Mouse (Mus musculus) megakaryocyte, embryonic 14.5 days (primary cell): ENCODE measurements around the gene Sord. TPM values are rescaled to one million over a fixed set of nuclear protein-coding genes. Genes with fewer than 3 reads are reported as not detected.

Experiments
- H3K27me3 ChIP-seq: replicated peaks from 2 replicates; pipeline ENCODE3; 2012; ENCODE audit warnings: inconsistent platforms
- H3K36me3 ChIP-seq: replicated peaks from 2 replicates; pipeline ENCODE3; 2012; ENCODE audit warnings: low read length, inconsistent platforms, mixed read lengths
- H3K4me1 ChIP-seq: 2 replicates; pipeline ENCODE4 v1.6.1; 2012; ENCODE audit warnings: inconsistent platforms
- H3K4me3 ChIP-seq: replicated peaks from 2 replicates; pipeline ENCODE3; 2012; ENCODE audit warnings: moderate library complexity, mild to moderate bottlenecking, inconsistent platforms
- H3K9me3 ChIP-seq: 2 replicates; pipeline ENCODE4 v1.6.1; 2012; ENCODE audit warnings: inconsistent platforms
- FLI1 ChIP-seq: IDR thresholded peaks from 2 replicates; pipeline ENCODE4 v1.6.1; 2012; ENCODE audit warnings: low read length, inconsistent platforms, mixed read lengths
- GATA1 ChIP-seq: IDR thresholded peaks from 3 replicates; pipeline ENCODE4 v1.6.1; 2012; ENCODE audit warnings: mixed read lengths, low read length, inconsistent platforms, borderline replicate concordance
- polyA plus RNA-seq: library from polyadenylated mRNA; stranded (reverse); fragments of >175 nt; gene quantifications from 2 replicates; pipeline ENCODE4 v1.2.3, GENCODE M21; 2012; ENCODE audit warnings: low replicate concordance; ENCODE audit not compliant: insufficient read depth

Sord gene
- polyA plus RNA-seq, 1 experiment = 52.7 TPM

DNA sequence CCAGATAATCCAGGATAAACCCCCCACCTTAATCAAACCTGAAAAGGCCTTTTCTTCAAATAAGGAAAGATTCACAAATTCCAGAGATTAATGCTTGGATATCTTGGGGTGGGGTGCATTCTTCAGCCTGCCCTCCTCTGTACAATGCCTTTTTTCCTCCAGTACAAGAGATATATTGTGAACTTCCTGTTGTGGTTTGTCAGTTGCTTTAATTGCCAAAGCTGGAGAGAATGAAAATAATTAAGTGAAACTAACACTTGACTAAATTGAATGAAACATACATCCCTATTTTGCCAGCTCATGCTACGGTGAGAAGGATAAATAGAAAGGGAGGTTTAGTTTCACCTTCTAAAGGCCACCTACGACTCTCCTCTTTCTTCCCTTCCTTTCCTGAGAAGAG is 16.3 kb upstream of the Sord start:
- Histone ChIP-seq H3K36me3 (no peaks in the 10 kb centered on the region), H3K9me3 (no peaks in the 10 kb centered on the region), H3K4me3 (no peak overlapping the region), H3K4me1 (peaks cover 24% of the 10 kb centered on the region), H3K27me3 (no peaks in the 10 kb centered on the region)
- TF ChIP-seq GATA1 = no peak
- TF ChIP-seq FLI1 = no peak

DNA sequence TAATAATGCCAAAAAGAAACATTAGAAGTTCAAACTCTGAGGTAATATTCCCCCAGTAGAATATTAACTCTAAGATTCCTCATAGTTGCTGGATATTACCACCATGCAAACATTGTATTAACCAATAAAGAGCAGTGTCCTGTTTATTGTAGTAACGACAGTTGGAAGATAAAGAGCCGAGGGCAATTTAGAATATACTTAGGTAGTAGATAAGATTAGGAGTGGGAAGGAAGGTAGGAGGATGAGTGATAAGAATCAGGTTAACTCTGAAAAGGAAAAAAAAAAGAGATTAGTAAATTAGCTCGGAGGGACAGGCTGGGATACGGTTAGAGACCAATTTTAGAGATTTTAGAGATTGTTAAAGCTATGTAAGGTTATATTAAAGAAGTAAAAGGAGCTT is 13.2 kb upstream of the Sord start:
- peaks cover 35% of the 10 kb centered on the region for H3K4me1 ChIP-seq
- TF ChIP-seq GATA1 (no peak), FLI1 (no peak)
- no peak overlapping the region for H3K4me3 ChIP-seq

DNA sequence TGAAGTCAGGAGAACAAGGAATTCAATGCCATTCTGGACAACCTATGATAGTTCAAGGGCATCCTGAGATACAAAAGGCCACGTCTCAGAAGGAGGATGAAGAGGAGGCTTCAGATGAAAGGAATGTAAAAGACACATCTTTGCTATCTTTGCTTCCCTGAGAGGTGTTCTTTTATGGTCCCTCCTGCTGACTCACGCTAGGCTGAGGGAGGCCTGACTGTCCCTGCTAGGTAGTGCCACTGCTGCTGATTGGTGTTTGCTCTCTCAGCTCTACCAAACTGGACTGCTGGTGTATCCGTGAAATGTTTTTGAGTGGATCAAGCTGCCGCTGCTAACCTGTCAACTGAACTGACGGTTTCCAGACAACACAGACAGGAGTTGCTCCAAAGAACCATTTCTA is 12.8 kb upstream of the Sord start:
- H3K4me3 ChIP-seq = no peak overlapping the region

More for the DNA sequence above, 13.2 kb upstream of the Sord start:
- Histone ChIP-seq H3K27me3 (no peaks in the 10 kb centered on the region), H3K9me3 (no peaks in the 10 kb centered on the region), H3K36me3 (no peaks in the 10 kb centered on the region)

DNA sequence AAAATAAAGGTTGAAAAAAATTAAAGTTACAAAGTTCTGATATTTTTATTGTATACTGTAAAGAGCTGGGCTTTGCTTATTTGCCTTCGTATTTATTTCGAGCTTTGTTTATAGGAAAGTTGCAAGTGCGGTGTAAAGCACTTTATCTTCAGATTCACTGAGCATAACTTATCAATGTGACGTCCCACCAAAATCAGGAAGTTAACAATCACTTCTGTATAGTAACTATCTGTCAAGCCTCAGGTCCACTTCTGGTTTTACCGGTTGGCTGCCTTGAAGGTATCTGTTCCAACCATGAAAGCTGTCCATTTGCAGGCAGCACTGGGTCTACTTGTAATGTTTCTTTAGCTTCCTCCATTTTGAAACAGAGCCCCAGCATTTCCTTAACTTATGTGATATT is 12.3 kb upstream of the Sord start:
- H3K4me1 ChIP-seq = peaks cover 44% of the 10 kb centered on the region
- H3K36me3 ChIP-seq = no peaks in the 10 kb centered on the region
- TF ChIP-seq FLI1 = no peak
- TF ChIP-seq GATA1 = no peak
- no peaks in the 10 kb centered on the region for H3K27me3 ChIP-seq
- no peak overlapping the region for H3K4me3 ChIP-seq
- no peaks in the 10 kb centered on the region for H3K9me3 ChIP-seq

More for the DNA sequence above, 12.8 kb upstream of the Sord start:
- H3K27me3 ChIP-seq = no peaks in the 10 kb centered on the region
- TF ChIP-seq FLI1 (no peak), GATA1 (no peak)
- no peaks in the 10 kb centered on the region for H3K36me3 ChIP-seq
- H3K9me3 ChIP-seq = no peaks in the 10 kb centered on the region
- H3K4me1 ChIP-seq = peaks cover 40% of the 10 kb centered on the region

DNA sequence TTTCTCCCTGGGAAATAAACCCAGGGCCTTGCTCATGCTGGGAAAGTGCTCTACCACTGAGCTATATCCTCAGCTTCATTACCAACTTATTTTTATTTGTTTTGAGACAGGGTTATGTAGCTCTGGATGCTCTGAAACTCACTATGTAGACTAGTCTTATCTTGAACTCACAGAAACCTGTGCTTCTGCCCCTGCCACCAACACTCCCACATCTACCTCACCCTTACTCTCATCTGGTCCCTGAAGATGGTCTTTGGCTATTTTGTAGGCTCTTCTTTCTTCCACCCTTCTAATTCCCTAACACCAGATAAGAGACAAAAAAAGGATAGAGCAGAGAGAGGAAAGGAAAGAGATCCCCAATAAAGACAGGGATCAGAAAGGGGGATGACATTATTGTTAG is 10.9 kb upstream of the Sord start:
- H3K27me3 ChIP-seq = no peaks in the 10 kb centered on the region
- TF ChIP-seq GATA1 = no peak
- TF ChIP-seq FLI1 = no peak
- no peaks in the 10 kb centered on the region for H3K9me3 ChIP-seq
- no peak overlapping the region for H3K4me3 ChIP-seq
- no peaks in the 10 kb centered on the region for H3K36me3 ChIP-seq
- peaks cover 46% of the 10 kb centered on the region for H3K4me1 ChIP-seq

DNA sequence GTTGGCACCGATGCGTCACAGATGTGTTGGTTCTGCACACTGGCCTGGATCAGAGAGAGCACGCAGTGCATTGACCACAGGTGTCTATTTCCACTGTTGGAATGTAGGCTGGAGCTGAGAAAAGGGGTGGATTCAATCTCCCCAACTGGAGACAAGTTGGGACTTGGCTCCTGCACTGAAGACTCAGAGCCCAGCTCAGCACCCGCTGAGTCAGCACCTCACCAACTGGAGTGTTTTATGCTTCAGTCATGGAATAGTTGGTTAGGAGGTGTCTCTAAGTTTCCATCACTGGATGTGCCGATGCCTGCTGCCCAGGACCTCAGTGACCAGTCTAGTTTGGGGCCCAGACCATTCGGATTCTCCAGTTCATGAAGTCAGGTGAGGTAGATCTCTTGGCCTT is 4.2 kb upstream of the Sord start:
- no peaks in the 10 kb centered on the region for H3K36me3 ChIP-seq
- H3K4me3 ChIP-seq = no peak overlapping the region
- H3K9me3 ChIP-seq = no peaks in the 10 kb centered on the region
- no peaks in the 10 kb centered on the region for H3K27me3 ChIP-seq
- TF ChIP-seq FLI1 (no peak), GATA1 (no peak)
- H3K4me1 ChIP-seq = peaks cover 64% of the 10 kb centered on the region

DNA sequence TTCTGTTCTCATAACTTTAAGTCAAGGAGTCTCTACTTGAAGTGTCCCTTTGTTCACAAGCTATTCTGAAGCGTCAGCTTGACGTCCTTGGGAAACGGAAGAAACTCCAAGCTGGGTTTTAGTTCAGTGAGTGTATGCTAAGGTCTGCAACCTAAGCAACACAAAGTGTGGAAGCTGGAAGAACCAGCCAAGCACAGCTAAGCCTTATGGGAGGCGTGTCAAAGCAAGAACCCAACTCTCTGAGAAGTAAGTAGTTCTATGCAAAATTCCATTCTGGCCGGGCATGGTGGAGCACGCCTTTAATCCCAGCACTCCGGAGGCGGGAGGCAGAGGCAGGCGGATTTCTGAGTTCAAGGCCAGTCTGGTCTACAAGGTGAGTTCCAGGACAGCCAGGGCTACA is 2.9 kb upstream of the Sord start:
- peaks cover 63% of the 10 kb centered on the region for H3K4me1 ChIP-seq
- peaks cover 6% of the 10 kb centered on the region for H3K36me3 ChIP-seq
- H3K9me3 ChIP-seq = no peaks in the 10 kb centered on the region
- no peak overlapping the region for H3K4me3 ChIP-seq
- TF ChIP-seq FLI1 (no peak), GATA1 (no peak)
- H3K27me3 ChIP-seq = no peaks in the 10 kb centered on the region

DNA sequence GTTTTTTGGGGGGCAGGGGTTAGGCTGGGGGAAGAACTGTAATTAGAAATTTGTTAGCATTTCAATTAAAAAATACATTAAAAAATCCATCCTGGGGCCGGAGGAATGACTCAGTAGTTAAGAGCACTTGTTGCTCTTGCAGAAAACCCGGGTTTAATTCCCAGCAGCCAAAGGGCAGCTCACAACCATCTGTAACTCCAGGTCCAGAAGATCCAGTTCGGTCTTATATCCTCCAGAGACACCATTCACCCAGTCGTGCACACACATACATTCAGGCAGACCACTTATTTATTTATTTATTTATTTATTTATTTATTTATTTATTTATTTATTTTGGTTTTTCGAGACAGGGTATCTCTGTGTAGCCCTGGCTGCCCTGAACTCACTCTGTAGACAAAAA is 1.2 kb upstream of the Sord start:
- H3K9me3 ChIP-seq = no peaks in the 10 kb centered on the region
- H3K4me3 ChIP-seq = peak overlapping the region; percentile 74
- no peaks in the 10 kb centered on the region for H3K27me3 ChIP-seq
- H3K4me1 ChIP-seq = peaks cover 63% of the 10 kb centered on the region
- H3K36me3 ChIP-seq = peaks cover 19% of the 10 kb centered on the region
- no peak for TF ChIP-seq FLI1
- TF ChIP-seq GATA1 = no peak

DNA sequence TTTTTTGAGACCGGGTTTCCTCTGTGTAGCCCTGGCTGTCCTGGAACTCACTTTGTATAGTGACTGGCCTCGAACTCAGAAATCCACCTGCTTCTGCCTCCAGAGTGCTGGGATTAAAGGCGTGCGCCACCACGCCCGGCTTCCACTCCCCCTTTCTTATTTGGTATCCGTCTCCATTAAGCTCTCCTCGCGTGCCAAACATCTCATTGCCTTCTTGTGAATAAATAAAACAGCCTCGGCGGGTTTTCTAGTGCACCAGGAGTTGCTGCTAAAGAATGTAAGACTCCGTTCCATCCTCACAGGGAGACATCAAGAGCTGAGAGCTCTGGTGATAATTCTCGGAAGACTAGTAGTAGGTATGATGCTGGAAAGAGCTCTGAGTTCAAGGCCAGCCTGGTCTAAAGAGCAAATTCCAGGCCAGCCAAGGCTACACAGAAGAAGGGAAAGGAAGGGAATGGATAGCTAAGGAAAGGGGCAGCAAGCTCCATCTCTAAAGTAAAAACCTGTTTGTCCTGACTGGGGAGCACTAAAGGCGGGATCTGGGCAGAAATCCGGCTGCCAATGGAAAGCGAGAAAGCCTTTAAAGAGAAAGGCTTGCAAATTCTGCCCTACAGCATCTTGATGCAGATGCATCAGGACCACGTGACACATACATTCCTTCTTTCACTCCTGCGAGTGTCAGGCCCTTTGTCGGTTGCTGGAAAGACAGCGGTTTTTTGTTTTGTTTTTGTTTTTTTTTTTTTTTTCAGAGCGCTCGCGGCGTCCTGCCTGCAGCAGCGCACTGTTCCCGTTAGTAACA is 591 bp upstream of the Sord start:
- Histone ChIP-seq H3K9me3 (no peaks in the 10 kb centered on the region), H3K27me3 (no peaks in the 10 kb centered on the region), H3K4me3 (peak overlapping the region; percentile 93), H3K36me3 (peaks cover 21% of the 10 kb centered on the region), H3K4me1 (peaks cover 64% of the 10 kb centered on the region)
- TF ChIP-seq GATA1 (no peak), FLI1 (no peak)

DNA sequence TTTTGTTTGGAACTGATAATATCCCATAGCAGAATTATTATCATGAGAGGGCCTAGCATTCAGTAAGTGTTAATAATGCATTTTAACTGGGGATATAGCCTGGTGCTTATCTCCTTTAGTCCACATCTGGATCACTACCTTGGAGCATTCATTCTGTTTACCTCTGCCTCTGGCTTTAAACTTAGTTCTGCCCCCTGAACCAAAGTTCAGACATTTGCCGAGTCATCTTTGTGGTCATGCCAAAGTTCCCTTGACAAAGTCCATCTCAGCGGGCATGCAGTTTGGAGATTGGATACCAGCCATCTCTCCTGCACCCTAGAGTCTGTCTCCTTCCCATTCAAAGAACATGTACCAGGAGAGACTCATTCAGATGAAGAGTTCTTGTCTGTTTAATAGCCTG is 876 bp downstream of the Sord start:
- H3K9me3 ChIP-seq = no peaks in the 10 kb centered on the region
- peaks cover 66% of the 10 kb centered on the region for H3K4me1 ChIP-seq
- no peaks in the 10 kb centered on the region for H3K27me3 ChIP-seq
- peak overlapping the region; percentile 93 for H3K4me3 ChIP-seq
- peaks cover 25% of the 10 kb centered on the region for H3K36me3 ChIP-seq
- TF ChIP-seq FLI1 (no peak), GATA1 (no peak)

DNA sequence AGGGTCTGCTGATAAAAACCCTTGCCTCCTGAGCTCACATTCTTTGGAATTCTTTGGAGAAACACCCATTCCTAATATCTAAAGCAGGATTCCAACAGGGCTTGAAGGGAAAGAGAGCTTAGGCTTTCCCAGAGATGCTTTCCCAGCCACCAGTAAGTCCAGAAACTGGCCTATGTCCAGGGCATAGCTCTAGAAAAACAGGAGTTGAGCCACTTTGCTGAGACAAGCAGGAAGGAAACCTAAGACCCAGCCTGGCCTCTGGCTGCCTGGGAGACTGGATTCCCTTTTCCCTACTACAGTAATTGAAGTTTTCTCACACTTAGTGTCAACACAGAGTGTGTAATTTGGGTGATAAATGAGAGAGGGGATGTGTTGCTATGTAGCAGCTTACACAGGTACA is 1.8 kb downstream of the Sord start:
- TF ChIP-seq FLI1 (no peak), GATA1 (no peak)
- H3K36me3 ChIP-seq = peaks cover 32% of the 10 kb centered on the region
- no peaks in the 10 kb centered on the region for H3K9me3 ChIP-seq
- H3K4me3 ChIP-seq = peak overlapping the region; percentile 86
- H3K27me3 ChIP-seq = no peaks in the 10 kb centered on the region
- H3K4me1 ChIP-seq = peaks cover 68% of the 10 kb centered on the region
